Mouse (Mus musculus): ENCODE measurements around the gene Fam160a1.

The Fam160a1 gene

GRCm38 (mm10) chr3:85817191-85817590 lies at the start of gene Fam160a1:
Gene Fam160a1 (minus strand): TSS chr3:85817291.
- no peak for DNase-seq

GRCm38 (mm10) chr3:85863996-85864395 lies 46.9 kb upstream of the Fam160a1 start:
- DNase-seq: no peak

GRCm38 (mm10) chr3:85862886-85863285 lies 45.8 kb upstream of the Fam160a1 start:
- DNase-seq: no peak

- DNase-seq: no peak
Measured at GRCm38 (mm10) chr3:85860996-85861395, 43.9 kb upstream of the Fam160a1 start.

GRCm38 (mm10) chr3:85859311-85859710 lies 42.2 kb upstream of the Fam160a1 start:
- DNase-seq: no peak

- DNase-seq: no peak
Measured at GRCm38 (mm10) chr3:85858140-85859135, 41.3 kb upstream of the Fam160a1 start.

GRCm38 (mm10) chr3:85857083-85857482 lies 40.0 kb upstream of the Fam160a1 start:
- no peak for DNase-seq

- no peak for DNase-seq
Measured at GRCm38 (mm10) chr3:85855947-85856346, 38.9 kb upstream of the Fam160a1 start.

- DNase-seq: no peak
Measured at GRCm38 (mm10) chr3:85855043-85855442, 38.0 kb upstream of the Fam160a1 start.

- DNase-seq: no peak
Measured at GRCm38 (mm10) chr3:85854143-85854542, 37.1 kb upstream of the Fam160a1 start.

GRCm38 (mm10) chr3:85853715-85854114 lies 36.6 kb upstream of the Fam160a1 start:
- DNase-seq: no peak

GRCm38 (mm10) chr3:85850079-85850478 lies 33.0 kb upstream of the Fam160a1 start:
- no peak for DNase-seq

GRCm38 (mm10) chr3:85846316-85846715 lies 29.2 kb upstream of the Fam160a1 start:
- DNase-seq: no peak

- no peak for DNase-seq
Measured at GRCm38 (mm10) chr3:85845341-85845740, 28.2 kb upstream of the Fam160a1 start.

- no peak for DNase-seq
Measured at GRCm38 (mm10) chr3:85842881-85843218, 25.8 kb upstream of the Fam160a1 start.

- DNase-seq: no peak
Measured at GRCm38 (mm10) chr3:85842177-85842880, 25.2 kb upstream of the Fam160a1 start.

- no peak for DNase-seq
Measured at GRCm38 (mm10) chr3:85841454-85842176, 24.5 kb upstream of the Fam160a1 start.

GRCm38 (mm10) chr3:85833627-85834026 lies 16.5 kb upstream of the Fam160a1 start:
- DNase-seq: no peak

GRCm38 (mm10) chr3:85832490-85833155 lies 15.5 kb upstream of the Fam160a1 start:
- DNase-seq: no peak

GRCm38 (mm10) chr3:85831785-85832184 lies 14.7 kb upstream of the Fam160a1 start:
- DNase-seq: no peak

- DNase-seq: no peak
Measured at GRCm38 (mm10) chr3:85829047-85829446, 12.0 kb upstream of the Fam160a1 start.

GRCm38 (mm10) chr3:85827815-85828214 lies 10.7 kb upstream of the Fam160a1 start:
- no peak for DNase-seq

- no peak for DNase-seq
Measured at GRCm38 (mm10) chr3:85827283-85827682, 10.2 kb upstream of the Fam160a1 start.
